Mouse (Mus musculus): ENCODE data around the gene Id2. TPM values are rescaled to one million over a fixed set of nuclear protein-coding genes. Genes with fewer than 3 reads are reported as not detected.

Gene Id2
- total RNA-seq, 2 experiments from 2014 or later = 12.6 TPM

GRCm38 (mm10) chr12:25110682-25111078 lies 13.7 kb upstream of the Id2 start:
- DNase-seq (ENCODE audit: low spot score) = no peak

DNA sequence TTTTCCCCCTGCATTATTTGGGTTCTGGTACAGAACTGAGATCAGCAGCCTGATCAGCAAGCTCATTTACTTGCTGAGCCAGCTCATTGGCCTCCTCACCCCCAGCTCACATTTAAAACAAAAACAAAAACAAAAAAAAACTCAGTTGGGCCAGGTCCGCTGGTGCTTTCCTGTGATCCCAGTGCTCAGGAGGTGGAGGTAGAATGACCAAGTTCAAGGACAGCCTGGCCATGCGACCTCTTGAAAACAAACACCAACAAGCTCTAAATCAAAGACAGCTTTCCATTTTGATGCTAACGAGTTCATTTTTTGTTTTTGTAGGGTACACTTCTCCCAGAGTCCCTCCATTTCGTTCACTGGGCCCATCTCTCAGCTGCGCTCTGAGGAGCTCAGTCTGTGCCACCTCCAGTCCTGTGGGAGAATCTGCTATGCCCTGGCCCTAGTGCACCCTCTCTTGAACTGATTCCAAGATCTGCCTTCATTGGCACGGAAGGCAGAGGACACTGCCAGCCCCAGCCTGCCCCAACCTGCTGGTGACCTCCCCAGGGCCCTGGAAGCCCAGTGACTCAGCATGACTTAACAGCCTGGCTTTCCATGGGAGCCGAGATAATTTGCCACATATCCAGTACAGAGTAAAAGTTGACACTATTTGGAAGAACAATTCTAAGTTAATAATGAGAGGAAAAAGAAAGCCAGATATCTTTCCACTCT lies 13.2 kb upstream of the Id2 start:
- DNase-seq (ENCODE audit: low spot score) = no peak
- intact Hi-C loops (cut with DNase I) = no loop called here

More at GRCm38 (mm10) chr12:25110682-25111078, 13.7 kb upstream of the Id2 start:
- intact Hi-C loops (cut with DNase I) = no loop called here

DNA sequence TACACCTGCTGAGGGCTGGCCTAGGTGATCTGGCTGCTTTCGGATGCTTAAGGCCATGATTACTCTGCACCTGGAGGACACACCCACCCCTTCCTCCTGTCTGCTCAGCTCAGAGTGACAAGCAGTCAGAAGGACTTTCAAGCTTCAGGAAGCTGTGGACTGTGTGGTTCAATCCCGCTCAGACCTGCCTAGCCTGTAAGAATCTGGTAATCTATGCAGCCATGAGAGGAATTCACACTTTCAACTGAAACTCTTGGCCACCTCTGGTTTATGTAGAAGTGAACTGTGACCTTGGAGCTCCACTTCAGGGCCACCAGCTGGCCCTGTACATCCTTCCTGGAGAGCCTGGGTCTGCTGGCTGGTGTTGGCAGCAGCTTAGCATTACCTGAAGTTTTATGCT lies 11.9 kb upstream of the Id2 start:
- intact Hi-C loops (cut with DNase I) = no loop called here
- DNase-seq (ENCODE audit: low spot score) = no peak

GRCm38 (mm10) chr12:25104541-25104940 lies 7.6 kb upstream of the Id2 start:
- no peak for DNase-seq (ENCODE audit: low spot score)
- intact Hi-C loops (cut with DNase I) = no loop called here

GRCm38 (mm10) chr12:25103911-25104310 lies 7.0 kb upstream of the Id2 start:
- no peak for DNase-seq (ENCODE audit: low spot score)
- intact Hi-C loops (cut with DNase I) = no loop called here

GRCm38 (mm10) chr12:25101389-25101788 lies 4.4 kb upstream of the Id2 start:
- intact Hi-C loops (cut with DNase I) = no loop called here
- no peak for DNase-seq (ENCODE audit: low spot score)

DNA sequence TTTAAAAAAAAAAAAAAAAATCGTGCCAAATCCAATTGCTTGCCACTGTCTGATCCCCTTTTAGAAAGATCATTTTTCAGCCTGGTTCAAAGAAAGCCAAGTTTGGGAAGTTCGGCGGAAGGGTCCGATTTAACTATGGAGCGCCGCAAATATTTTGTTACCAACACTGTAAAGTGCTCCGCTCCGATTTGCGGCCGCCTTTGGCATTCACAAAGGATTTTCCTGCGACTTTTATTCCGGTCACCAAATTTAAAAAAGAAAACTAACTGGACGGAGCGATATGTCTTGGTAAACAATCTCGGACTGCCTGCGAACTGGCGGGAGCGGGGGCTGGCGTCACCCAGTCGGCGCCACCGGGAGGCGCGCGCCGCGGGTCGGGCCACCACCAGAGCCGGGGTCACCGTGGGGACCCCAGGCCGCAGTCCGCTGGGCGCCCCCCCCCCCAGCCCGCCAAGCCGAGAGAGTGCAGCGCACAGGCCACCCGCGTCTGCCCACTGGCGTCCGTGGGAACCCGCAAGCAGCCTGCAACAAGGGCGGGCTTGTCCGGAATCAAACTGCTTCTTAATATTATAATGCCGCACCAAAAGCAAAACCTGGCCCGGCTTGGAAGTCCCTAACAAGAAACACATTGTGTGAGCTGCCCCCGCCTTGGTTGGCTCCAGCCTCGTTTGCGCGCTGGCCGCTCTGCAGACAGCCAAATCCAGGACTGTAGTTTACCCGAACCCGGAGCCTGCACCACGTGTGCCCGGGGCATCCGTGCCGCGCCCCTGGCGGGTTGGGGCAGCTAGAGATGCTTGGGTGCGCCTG lies 3.7 kb upstream of the Id2 start:
- DNase-seq (ENCODE audit: low spot score) = no peak
- intact Hi-C loops (cut with DNase I) = no loop called here

GRCm38 (mm10) chr12:25099563-25100408 lies 2.8 kb upstream of the Id2 start:
- intact Hi-C loops (cut with DNase I) = loop anchor here (10.0 kb wide), 2 partner anchors 765 to 1215 kb away; no protein-coding TSS in a partner anchor
- no peak for DNase-seq (ENCODE audit: low spot score)

DNA sequence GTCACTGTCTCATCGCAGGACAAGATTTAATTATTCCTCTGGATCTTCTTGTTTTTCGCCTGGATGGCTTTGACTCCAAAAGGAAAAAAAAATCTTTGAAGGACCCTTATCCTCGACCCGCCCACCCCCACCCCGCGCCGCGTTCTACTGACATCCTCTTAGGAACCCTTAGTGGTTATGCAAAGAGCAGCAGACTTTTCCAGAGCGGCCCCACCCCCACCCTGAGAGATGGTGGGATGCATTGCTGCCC lies 2.3 kb upstream of the Id2 start:
- intact Hi-C loops (cut with DNase I) = loop anchor here (10.0 kb wide), 2 partner anchors 766 to 1216 kb away; no protein-coding TSS in a partner anchor
- DNase-seq (ENCODE audit: low spot score) = no peak

GRCm38 (mm10) chr12:25098561-25099312 lies 1.8 kb upstream of the Id2 start:
- intact Hi-C loops (cut with DNase I) = loop anchor here (10.0 kb wide), 2 partner anchors 766 to 1216 kb away; no protein-coding TSS in a partner anchor

GRCm38 (mm10) chr12:25098161-25098550 lies 1.2 kb upstream of the Id2 start:
- intact Hi-C loops (cut with DNase I) = loop anchor here (10.0 kb wide), 2 partner anchors 767 to 1217 kb away; no protein-coding TSS in a partner anchor
- DNase-seq (ENCODE audit: low spot score) = no peak

More at GRCm38 (mm10) chr12:25098561-25099312, 1.8 kb upstream of the Id2 start:
- DNase-seq (ENCODE audit: low spot score) = peak; percentile 93

- intact Hi-C loops (cut with DNase I) = loop anchor here (10.0 kb wide), 2 partner anchors 767 to 1217 kb away; no protein-coding TSS in a partner anchor
- DNase-seq (ENCODE audit: low spot score) = no peak
These were observed 545 bp upstream of the Id2 start for GRCm38 (mm10) chr12:25097210-25098160.

DNA sequence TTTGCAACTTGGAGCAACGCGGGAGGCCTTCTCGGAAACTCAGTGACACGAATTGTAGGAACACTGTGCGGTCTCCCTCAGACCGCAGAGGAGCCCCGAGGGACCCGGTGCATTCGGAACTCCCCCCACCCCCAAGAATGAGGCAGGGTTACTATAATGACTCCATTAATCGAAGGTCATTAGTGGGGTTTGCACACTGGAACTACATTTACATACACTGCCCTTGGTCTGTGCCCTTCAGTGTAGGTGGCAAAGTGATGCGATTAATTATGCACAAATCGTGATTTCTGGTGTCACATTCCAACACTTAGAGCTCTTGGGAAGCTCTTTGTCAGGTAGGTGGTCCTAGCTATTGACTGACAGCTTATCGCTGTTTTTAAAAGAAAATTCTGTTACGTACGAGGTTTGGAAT lies 294 bp downstream of the Id2 start:
- DNase-seq (ENCODE audit: low spot score) = no peak
- intact Hi-C loops (cut with DNase I) = loop anchor here (10.0 kb wide), 2 partner anchors 768 to 1218 kb away; no protein-coding TSS in a partner anchor

- DNase-seq (ENCODE audit: low spot score) = peak; percentile 99
- intact Hi-C loops (cut with DNase I) = loop anchor here (10.0 kb wide), 2 partner anchors 769 to 1219 kb away; no protein-coding TSS in a partner anchor
These were observed 833 bp downstream of the Id2 start for GRCm38 (mm10) chr12:25095974-25096639.

GRCm38 (mm10) chr12:25095538-25095937 lies 1.4 kb downstream of the Id2 start:
- intact Hi-C loops (cut with DNase I) = loop anchor here (10.0 kb wide), 2 partner anchors 769 to 1219 kb away; no protein-coding TSS in a partner anchor

GRCm38 (mm10) chr12:25094621-25095521 lies 2.1 kb downstream of the Id2 start:
- intact Hi-C loops (cut with DNase I) = loop anchor here (5.0 to 10.0 kb wide), 7 partner anchors 67 to 1220 kb away; no protein-coding TSS in a partner anchor
- DNase-seq (ENCODE audit: low spot score) = no peak

More at GRCm38 (mm10) chr12:25095538-25095937, 1.4 kb downstream of the Id2 start:
- no peak for DNase-seq (ENCODE audit: low spot score)

Measured in heart, postnatal 25 days (tissue).